Mouse (Mus musculus): ENCODE measurements at regions not wholly inside any gene's neighbourhood (a gene's known extent, or its start where the extent isn't known, plus 50 kb on each side); places are given as distances from the start of the nearest gene placed in this dataset.

DNA sequence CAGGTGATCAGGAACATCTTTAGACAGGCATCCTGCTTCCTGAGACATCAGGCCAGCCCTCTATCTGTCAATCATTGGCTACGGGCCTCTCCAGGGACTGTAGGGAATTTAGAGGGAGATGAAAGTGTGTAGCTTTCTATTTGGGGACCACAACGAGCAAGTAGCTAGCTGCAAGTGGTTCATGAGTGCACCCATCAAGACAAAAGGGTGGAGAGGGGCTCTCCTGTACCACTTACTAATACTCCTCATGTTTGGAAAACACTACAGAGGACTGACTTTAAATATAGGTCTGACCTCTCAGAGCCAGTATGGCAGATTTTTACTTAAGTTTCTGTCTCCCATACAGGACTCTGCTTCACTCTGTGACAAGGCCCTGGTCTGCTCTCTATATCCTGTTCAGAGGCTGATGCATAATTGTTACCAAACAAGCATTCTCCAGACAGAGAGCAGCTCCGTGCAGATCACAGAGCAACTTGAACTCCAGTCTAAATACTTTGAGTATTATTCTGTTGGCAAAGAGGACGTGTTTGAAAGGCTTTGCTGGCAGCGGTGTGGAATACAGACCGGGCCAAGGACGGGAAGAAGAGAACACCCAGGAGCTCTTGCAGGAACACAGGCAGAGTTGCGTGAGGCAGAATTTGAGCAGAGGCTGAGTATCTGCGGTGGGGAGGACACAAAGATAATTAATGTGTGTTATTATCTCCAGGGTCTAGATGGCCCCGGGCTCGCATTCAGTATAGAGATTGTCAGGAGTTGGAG, 56.2 kb upstream of the Gm6993 start:
- Histone ChIP-seq H3K27ac (ENCODE audit: low read depth, low read length) (no peak overlapping the region), H3K36me3 (ENCODE audit: control insufficient read depth, insufficient read depth, low read length) (no peaks in the 10 kb centered on the region), H3K4me2 (replicated peaks; ENCODE audit: low read depth, low read length) (no peak overlapping the region), H3K27me3 (ENCODE audit: control insufficient read depth, insufficient read depth, low read length) (no peaks in the 10 kb centered on the region), H3K9me3 (ENCODE audit: control insufficient read depth, low read length) (no peaks in the 10 kb centered on the region), H3K4me3 (ENCODE audit: low read depth, low read length) (no peak overlapping the region), H3K9ac (ENCODE audit: low read depth, low read length) (no peak overlapping the region), H3K4me1 (replicated peaks; ENCODE audit: control insufficient read depth, insufficient read depth, low read length) (no peaks in the 10 kb centered on the region)
- WGBS = 76% methylated on average over 11 of the region's 11 CpGs
- DNase-seq (ENCODE audit: low spot score) (no peak), ATAC-seq (ENCODE audit: low FRiP score) (no peak)

GRCm38 (mm10) chr12:31185177-31185932, 55.2 kb upstream of the Gm6993 start:
- ATAC-seq (ENCODE audit: low FRiP score) (no peak), DNase-seq (ENCODE audit: low spot score) (no peak)
- Histone ChIP-seq H3K36me3 (ENCODE audit: control insufficient read depth, insufficient read depth, low read length) (no peaks in the 10 kb centered on the region), H3K9ac (ENCODE audit: low read depth, low read length) (no peak overlapping the region), H3K27ac (ENCODE audit: low read depth, low read length) (no peak overlapping the region), H3K4me2 (replicated peaks; ENCODE audit: low read depth, low read length) (no peak overlapping the region), H3K4me1 (replicated peaks; ENCODE audit: control insufficient read depth, insufficient read depth, low read length) (no peaks in the 10 kb centered on the region), H3K27me3 (ENCODE audit: control insufficient read depth, insufficient read depth, low read length) (no peaks in the 10 kb centered on the region), H3K4me3 (ENCODE audit: low read depth, low read length) (no peak overlapping the region), H3K9me3 (ENCODE audit: control insufficient read depth, low read length) (no peaks in the 10 kb centered on the region)
- 79% methylated on average over 9 of the region's 9 CpGs for WGBS

DNA sequence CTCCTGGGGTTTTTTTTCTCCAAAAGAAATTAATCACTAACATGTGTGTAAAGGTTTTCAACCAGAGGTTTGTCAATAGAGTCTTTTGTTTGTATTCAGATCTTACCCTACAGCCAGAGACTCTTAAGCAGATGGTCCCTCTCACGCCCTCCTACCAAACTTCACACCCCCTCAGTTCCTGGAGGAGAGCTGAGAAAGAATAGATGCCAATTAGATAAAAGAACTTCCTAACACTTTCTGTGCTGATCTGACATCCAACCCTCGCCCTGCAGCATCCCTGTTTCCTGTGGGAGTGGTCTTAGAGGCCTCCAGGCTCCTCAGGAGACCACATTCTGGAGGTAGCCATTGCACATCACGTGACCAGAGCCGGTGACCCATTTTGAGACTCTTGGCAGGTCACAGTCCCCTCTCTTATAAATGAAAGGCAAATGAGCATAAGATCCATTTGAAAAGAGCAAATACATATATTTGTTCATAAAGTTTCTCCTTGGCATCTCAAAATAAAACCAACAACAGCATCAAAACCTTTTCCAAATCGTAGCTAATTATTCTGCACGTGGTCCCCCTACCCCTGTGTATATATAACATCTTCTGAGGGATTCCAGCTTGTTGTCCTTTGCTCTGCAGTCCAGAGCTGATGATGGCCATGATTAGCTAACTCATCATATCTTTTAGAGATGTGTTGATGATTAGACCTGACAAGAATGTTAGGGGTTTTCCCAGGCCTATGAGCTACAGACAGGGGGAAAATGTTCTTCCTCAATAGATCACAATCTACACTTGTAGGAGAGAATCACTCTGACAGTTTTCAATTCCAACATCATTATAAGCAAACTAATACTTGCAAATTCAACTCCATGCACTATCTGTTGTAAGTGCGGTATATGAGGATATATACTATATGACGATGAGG, 54.4 kb upstream of the Gm6993 start:
- Histone ChIP-seq H3K36me3 (ENCODE audit: control insufficient read depth, insufficient read depth, low read length) (no peaks in the 10 kb centered on the region), H3K9me3 (ENCODE audit: control insufficient read depth, low read length) (no peaks in the 10 kb centered on the region), H3K27me3 (ENCODE audit: control insufficient read depth, insufficient read depth, low read length) (no peaks in the 10 kb centered on the region), H3K4me1 (replicated peaks; ENCODE audit: control insufficient read depth, insufficient read depth, low read length) (no peaks in the 10 kb centered on the region), H3K9ac (ENCODE audit: low read depth, low read length) (no peak overlapping the region), H3K4me2 (replicated peaks; ENCODE audit: low read depth, low read length) (no peak overlapping the region), H3K27ac (ENCODE audit: low read depth, low read length) (no peak overlapping the region), H3K4me3 (ENCODE audit: low read depth, low read length) (no peak overlapping the region)
- WGBS = 71% methylated on average over 8 of the region's 8 CpGs
- DNase-seq (ENCODE audit: low spot score) = no peak
- no peak for ATAC-seq (ENCODE audit: low FRiP score)

DNA sequence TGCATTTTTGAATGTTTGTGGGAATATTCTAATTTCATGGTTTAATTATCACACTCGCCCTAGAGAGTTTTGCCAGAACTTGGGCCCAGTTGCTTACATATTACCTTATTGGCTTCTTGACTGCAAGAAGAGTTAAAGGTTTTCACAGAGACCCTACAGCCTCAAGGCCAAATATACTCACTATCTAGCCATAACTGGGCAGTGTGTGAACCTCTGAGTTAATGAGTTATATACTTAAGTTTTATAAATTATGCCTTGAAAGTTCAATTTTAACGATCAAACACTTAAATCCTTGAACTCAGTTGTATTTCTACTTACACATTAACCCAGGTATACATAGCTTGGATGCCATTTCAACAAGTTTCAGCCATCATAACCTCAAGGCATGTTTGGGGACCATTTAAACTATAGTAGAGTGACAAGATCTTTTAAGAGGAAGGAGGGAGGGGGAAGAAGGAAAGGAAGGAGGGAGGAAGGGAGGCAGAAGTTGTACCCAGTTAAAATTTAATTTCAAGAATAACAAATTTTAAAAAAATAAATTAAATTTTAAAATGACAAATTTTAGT, 52.5 kb upstream of the Gm6993 start:
- DNase-seq (ENCODE audit: low spot score) (no peak), ATAC-seq (ENCODE audit: low FRiP score) (no peak)
- 89% methylated on average over 2 of the region's 2 CpGs for WGBS
- Histone ChIP-seq H3K27ac (ENCODE audit: low read depth, low read length) (no peak overlapping the region), H3K9ac (ENCODE audit: low read depth, low read length) (no peak overlapping the region), H3K36me3 (ENCODE audit: control insufficient read depth, insufficient read depth, low read length) (no peaks in the 10 kb centered on the region), H3K4me3 (ENCODE audit: low read depth, low read length) (no peak overlapping the region), H3K4me1 (replicated peaks; ENCODE audit: control insufficient read depth, insufficient read depth, low read length) (no peaks in the 10 kb centered on the region), H3K9me3 (ENCODE audit: control insufficient read depth, low read length) (no peaks in the 10 kb centered on the region), H3K4me2 (replicated peaks; ENCODE audit: low read depth, low read length) (no peak overlapping the region), H3K27me3 (ENCODE audit: control insufficient read depth, insufficient read depth, low read length) (no peaks in the 10 kb centered on the region)

GRCm38 (mm10) chr12:31190265-31190664, 50.3 kb upstream of the Gm6993 start:
- ATAC-seq (ENCODE audit: low FRiP score) = no peak
- Histone ChIP-seq H3K4me3 (ENCODE audit: low read depth, low read length) (no peak overlapping the region), H3K9ac (ENCODE audit: low read depth, low read length) (no peak overlapping the region), H3K4me2 (replicated peaks; ENCODE audit: low read depth, low read length) (no peak overlapping the region), H3K36me3 (ENCODE audit: control insufficient read depth, insufficient read depth, low read length) (no peaks in the 10 kb centered on the region), H3K4me1 (replicated peaks; ENCODE audit: control insufficient read depth, insufficient read depth, low read length) (no peaks in the 10 kb centered on the region), H3K27me3 (ENCODE audit: control insufficient read depth, insufficient read depth, low read length) (no peaks in the 10 kb centered on the region), H3K27ac (ENCODE audit: low read depth, low read length) (no peak overlapping the region), H3K9me3 (ENCODE audit: control insufficient read depth, low read length) (no peaks in the 10 kb centered on the region)
- no peak for DNase-seq (ENCODE audit: low spot score)
- WGBS = 83% methylated on average over 4 of the region's 4 CpGs

Data from hindbrain, embryonic 11.5 days (tissue).